Mouse (Mus musculus) layer of hippocampus, adult 8-10 months (tissue): ENCODE measurements around the gene Adarb2. TPM values are rescaled to one million over a fixed set of nuclear protein-coding genes. Genes with fewer than 3 reads are reported as not detected.
"Not testable (repeated sequence)": the region's sequence is repeated elsewhere in the genome, so short reads cannot be mapped to it uniquely, and the experiment has no call there.

Experiments used
- DNase-seq, 2 experiments: peaks; one replicate each; pipeline ENCODE4 v3.0.0; 2022; ENCODE audit warnings: low spot score in 2 of 2
- total RNA-seq, 4 experiments: library from RNA; stranded (reverse); gene quantifications; 2 replicates each; pipeline ENCODE4 v1.2.4; 2022

The Adarb2 gene
- total RNA-seq, 4 experiments from 2014 or later, result 33.8 to 43.5 (median 37.8) TPM

GRCm38 (mm10) chr13:8584257-8585005 is 381.8 kb downstream of the Adarb2 start:
- no peak for DNase-seq

- no peak for DNase-seq
These were observed 384.8 kb downstream of the Adarb2 start for GRCm38 (mm10) chr13:8587447-8587846.

- DNase-seq, result no peak
These were observed 387.8 kb downstream of the Adarb2 start for GRCm38 (mm10) chr13:8590460-8590859.

- no peak for DNase-seq
These were observed 394.4 kb downstream of the Adarb2 start for GRCm38 (mm10) chr13:8596977-8597646.

- peak; percentile 21 to 38 for DNase-seq
These were observed 395.0 kb downstream of the Adarb2 start for GRCm38 (mm10) chr13:8597647-8598017.

- no peak for DNase-seq
These were observed 403.0 kb downstream of the Adarb2 start for GRCm38 (mm10) chr13:8605645-8606044.

GRCm38 (mm10) chr13:8608040-8608439 is 405.4 kb downstream of the Adarb2 start:
- no peak for DNase-seq

- not testable (repeated sequence) for DNase-seq
These were observed 406.3 kb downstream of the Adarb2 start for GRCm38 (mm10) chr13:8608918-8609317.

GRCm38 (mm10) chr13:8610956-8611355 is 408.3 kb downstream of the Adarb2 start:
- no peak for DNase-seq

GRCm38 (mm10) chr13:8612618-8613391 is 410.1 kb downstream of the Adarb2 start:
- no peak for DNase-seq

GRCm38 (mm10) chr13:8616685-8617084 is 414.0 kb downstream of the Adarb2 start:
- DNase-seq, result no peak

- DNase-seq, result no peak
These were observed 419.6 kb downstream of the Adarb2 start for GRCm38 (mm10) chr13:8622263-8622662.

GRCm38 (mm10) chr13:8629565-8629964 is 426.9 kb downstream of the Adarb2 start:
- DNase-seq, result no peak

- no peak for DNase-seq
These were observed 429.0 kb downstream of the Adarb2 start for GRCm38 (mm10) chr13:8631618-8632017.

- no peak for DNase-seq
These were observed 429.4 kb downstream of the Adarb2 start for GRCm38 (mm10) chr13:8632072-8632471.

GRCm38 (mm10) chr13:8633385-8634337 is 431.0 kb downstream of the Adarb2 start:
- DNase-seq, result no peak

- no peak for DNase-seq
These were observed 439.4 kb downstream of the Adarb2 start for GRCm38 (mm10) chr13:8642084-8642483.

GRCm38 (mm10) chr13:8643920-8644319 is 441.3 kb downstream of the Adarb2 start:
- DNase-seq, result no peak

- DNase-seq, result no peak
These were observed 442.4 kb downstream of the Adarb2 start for GRCm38 (mm10) chr13:8644805-8645679.

GRCm38 (mm10) chr13:8649261-8649660 is 446.6 kb downstream of the Adarb2 start:
- no peak for DNase-seq
